Comparison of ENCODE assay signal across 8 mouse cellular contexts in the genomic region with DNA sequence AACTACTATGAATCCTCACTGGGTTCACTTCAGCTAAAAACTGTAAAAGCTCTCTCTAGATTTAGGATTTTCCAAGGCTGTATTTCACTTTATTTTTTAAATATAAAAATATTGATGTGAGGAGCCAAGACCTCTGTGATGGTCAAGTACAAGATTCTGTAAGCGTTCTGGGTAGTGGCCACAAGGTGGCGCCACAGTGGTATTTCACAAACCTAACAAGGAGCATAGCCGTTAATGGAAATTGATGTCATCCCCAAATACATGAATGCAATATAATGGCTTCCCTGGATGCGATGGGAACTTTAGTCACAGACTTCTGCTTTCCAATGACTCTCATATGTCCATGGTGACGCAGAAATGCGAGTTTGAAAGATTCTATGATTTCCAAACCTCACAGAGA.
DNase-seq lines count a peak whose midpoint lies in the region; ATAC-seq and TF ChIP-seq lines count a peak whose summit lies in the region.

No protein-coding gene starts in this region.

- H3K9me3 ChIP-seq in midbrain, embryonic 14.5 days (ENCODE audit: control insufficient read depth, low read length): no peaks in the 10 kb centered on the region
- H3K9me3 ChIP-seq in midbrain, embryonic 15.5 days: no peaks in the 10 kb centered on the region
- H3K9me3 ChIP-seq in heart, embryonic 16.5 days (replicated peaks; ENCODE audit: control insufficient read depth, low read length): no peaks in the 10 kb centered on the region
- H3K9me3 ChIP-seq in stomach, postnatal 0 days (ENCODE audit: control insufficient read depth, low read length): no peaks in the 10 kb centered on the region

- peak; percentile 65 for TF ChIP-seq CTCF in lung, adult 2 months (IDR thresholded peaks at IDR 0.05; ENCODE audit: insufficient read depth, low read length)
- TF ChIP-seq CTCF in stomach, postnatal 0 days (IDR thresholded peaks at IDR 0.05; ENCODE audit: low read depth): peak; percentile 75

- no peak for TF ChIP-seq POLR2A in lung, adult 2 months (IDR thresholded peaks at IDR 0.05; ENCODE audit: borderline replicate concordance, extremely low read depth, low read depth, low read length)

- H3K4me2 ChIP-seq in midbrain, embryonic 14.5 days (ENCODE audit: low read length): no peak overlapping the region
- H3K4me2 ChIP-seq in midbrain, embryonic 15.5 days: no peak overlapping the region
- no peak overlapping the region for H3K4me2 ChIP-seq in heart, embryonic 16.5 days (ENCODE audit: low read depth, low read length)
- no peak overlapping the region for H3K4me2 ChIP-seq in stomach, postnatal 0 days (replicated peaks; ENCODE audit: low read depth)

- H3K9ac ChIP-seq in midbrain, embryonic 14.5 days (replicated peaks; ENCODE audit: low read length): no peak overlapping the region
- no peak overlapping the region for H3K9ac ChIP-seq in midbrain, embryonic 15.5 days
- H3K9ac ChIP-seq in heart, embryonic 16.5 days (ENCODE audit: low read length): peak overlapping the region; percentile 7; the same call in 1 of the 2 replicates
- no peak overlapping the region for H3K9ac ChIP-seq in stomach, postnatal 0 days (ENCODE audit: low read length)

- ATAC-seq in midbrain, embryonic 14.5 days (ENCODE audit: low FRiP score, low TSS enrichment): no peak
- ATAC-seq in midbrain, embryonic 15.5 days (replicated peaks): no peak
- no peak for ATAC-seq in heart, embryonic 16.5 days (replicated peaks; ENCODE audit: extremely low read depth, insufficient read depth, low FRiP score)
- ATAC-seq in stomach, postnatal 0 days (ENCODE audit: low FRiP score, low TSS enrichment): no peak

- H3K4me1 ChIP-seq in midbrain, embryonic 14.5 days (ENCODE audit: control insufficient read depth, insufficient read depth, low read length): peaks cover 19% of the 10 kb centered on the region
- H3K4me1 ChIP-seq in midbrain, embryonic 15.5 days: peaks cover 21% of the 10 kb centered on the region
- H3K4me1 ChIP-seq in heart, embryonic 16.5 days (ENCODE audit: control insufficient read depth, insufficient read depth, low read length): peaks cover 19% of the 10 kb centered on the region
- H3K4me1 ChIP-seq in lung, adult 2 months (ENCODE audit: control insufficient read depth, insufficient read depth, low read length): peaks cover 2% of the 10 kb centered on the region
- H3K4me1 ChIP-seq in stomach, postnatal 0 days (replicated peaks; ENCODE audit: control insufficient read depth, insufficient read depth): peaks cover 8% of the 10 kb centered on the region; the same call in 1 of the 2 replicates

- no peak overlapping the region for H3K27ac ChIP-seq in midbrain, embryonic 14.5 days (replicated peaks; ENCODE audit: low read depth, low read length)
- H3K27ac ChIP-seq in midbrain, embryonic 15.5 days: no peak overlapping the region
- no peak overlapping the region for H3K27ac ChIP-seq in heart, embryonic 16.5 days (ENCODE audit: low read length)
- H3K27ac ChIP-seq in stomach, postnatal 0 days (replicated peaks): no peak overlapping the region

- H3K36me3 ChIP-seq in midbrain, embryonic 14.5 days (ENCODE audit: control insufficient read depth, insufficient read depth, low read length): no peaks in the 10 kb centered on the region
- H3K36me3 ChIP-seq in midbrain, embryonic 15.5 days (replicated peaks): no peaks in the 10 kb centered on the region
- no peaks in the 10 kb centered on the region for H3K36me3 ChIP-seq in heart, embryonic 16.5 days (ENCODE audit: control insufficient read depth, insufficient read depth)
- H3K36me3 ChIP-seq in stomach, postnatal 0 days (ENCODE audit: control insufficient read depth, insufficient read depth, low read length): no peaks in the 10 kb centered on the region

- no peak overlapping the region for H3K4me3 ChIP-seq in midbrain, embryonic 14.5 days (replicated peaks; ENCODE audit: low read depth, low read length)
- no peak overlapping the region for H3K4me3 ChIP-seq in midbrain, embryonic 15.5 days
- H3K4me3 ChIP-seq in heart, embryonic 16.5 days (ENCODE audit: low read length): no peak overlapping the region
- H3K4me3 ChIP-seq in lung, adult 2 months (replicated peaks; ENCODE audit: extremely low read depth, low read depth, low read length): no peak overlapping the region
- no peak overlapping the region for H3K4me3 ChIP-seq in stomach, postnatal 0 days (ENCODE audit: low read depth, low read length)

- WGBS in midbrain, embryonic 14.5 days: 41% methylated on average over 6 of the region's 6 CpGs
- 44% methylated on average over 6 of the region's 6 CpGs for WGBS in midbrain, embryonic 15.5 days
- 42% methylated on average over 6 of the region's 6 CpGs for WGBS in heart, embryonic 16.5 days
- WGBS in lung, adult 2 months: 43% methylated on average over 6 of the region's 6 CpGs
- WGBS in stomach, postnatal 0 days: 44% methylated on average over 6 of the region's 6 CpGs

- no peak for TF ChIP-seq EP300 in stomach, postnatal 0 days (optimal IDR thresholded peaks at IDR 0.05)

- H3K27me3 ChIP-seq in midbrain, embryonic 14.5 days (ENCODE audit: control insufficient read depth, insufficient read depth, low read length): no peaks in the 10 kb centered on the region
- no peaks in the 10 kb centered on the region for H3K27me3 ChIP-seq in midbrain, embryonic 15.5 days (replicated peaks)
- no peaks in the 10 kb centered on the region for H3K27me3 ChIP-seq in heart, embryonic 16.5 days (ENCODE audit: control insufficient read depth, insufficient read depth, low read length)
- no peaks in the 10 kb centered on the region for H3K27me3 ChIP-seq in stomach, postnatal 0 days (ENCODE audit: control insufficient read depth, insufficient read depth, low read length)

- DNase-seq in adrenal gland, adult (ENCODE audit: inconsistent age in 2 of 2, low spot score in 1 of 2): peak; percentile 41 to 82
- DNase-seq in adrenal gland, postnatal 4 days (ENCODE audit: low spot score in 2 of 2): no peak
- peak; percentile 56 for DNase-seq in midbrain, embryonic 14.5 days
- DNase-seq in c-Kit-negative CD71-positive TER-119-positive erythroid progenitor cells, embryonic 14.5 days (ENCODE audit: low read depth, low spot score): peak; percentile 64
- DNase-seq in lung, adult 2 months: peak; percentile 47
- peak; percentile 63 for DNase-seq in stomach, postnatal 0 days (ENCODE audit: low spot score)

Comparison
In these comparisons a context has a peak if more than half of its experiments do, and no peak if none do; other contexts are left out.
1. DNase-seq: peak in adrenal gland, adult (2 of 2), midbrain, embryonic 14.5 days (single experiment), c-Kit-negative CD71-positive TER-119-positive erythroid progenitor cells, embryonic 14.5 days (single experiment), lung, adult 2 months (single experiment) and stomach, postnatal 0 days (single experiment); none in adrenal gland, postnatal 4 days (0 of 2).